Mouse (Mus musculus): ENCODE results near the gene Sh3pxd2a.
"Not testable (repeated sequence)": the region's sequence is repeated elsewhere in the genome, so short reads cannot be mapped to it uniquely, and the experiment has no call there.

DNA sequence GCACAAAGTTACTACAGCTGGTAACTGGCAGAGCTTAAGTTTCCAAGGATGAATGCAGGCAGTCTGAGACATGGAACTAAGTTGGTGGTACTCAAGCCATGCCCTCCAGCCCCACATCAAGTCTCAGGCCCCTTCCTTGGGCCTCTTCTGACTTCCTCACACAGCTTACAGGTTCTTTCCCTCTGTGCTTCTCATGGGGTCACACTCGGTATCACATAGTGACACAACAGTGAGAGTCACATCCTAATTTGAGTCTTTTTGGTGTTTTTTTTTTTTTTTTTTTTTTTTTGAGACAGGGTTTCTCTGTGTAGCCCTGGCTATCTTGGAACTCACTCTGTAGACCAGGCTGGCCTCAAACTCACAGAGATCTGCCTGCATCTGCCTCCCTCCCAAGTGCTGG is 69.4 kb downstream of the Sh3pxd2a start:
- not testable (repeated sequence) for TF ChIP-seq NRF1 (IDR thresholded peaks at IDR 0.05; ENCODE audit: insufficient read depth, low read depth, low read length, poor library complexity, severe bottlenecking); NELFE (IDR thresholded peaks at IDR 0.05; ENCODE audit: low read depth, low read length); CTCF (IDR thresholded peaks at IDR 0.05 in 2 of 3, conservative IDR thresholded peaks at IDR 0.05 in 1 of 3; ENCODE audit: control insufficient read depth in 1 of 3, insufficient read depth in 1 of 3, low read depth in 2 of 3, low read length in 3 of 3, poor library complexity in 1 of 3, severe bottlenecking in 1 of 3); JUND (IDR thresholded peaks at IDR 0.05; ENCODE audit: low read depth, low read length); MAX (IDR thresholded peaks at IDR 0.05; ENCODE audit: low read length); USF2 (IDR thresholded peaks at IDR 0.05; ENCODE audit: borderline replicate concordance in 1 of 2, insufficient read depth in 1 of 2, low read depth in 1 of 2, low read length in 2 of 2); GATA1 (IDR thresholded peaks at IDR 0.05; ENCODE audit: low read depth, low read length); POLR2AphosphoS5 (IDR thresholded peaks at IDR 0.05; ENCODE audit: borderline replicate concordance, low read depth, low read length); POLR2A (IDR thresholded peaks at IDR 0.05; ENCODE audit: control insufficient read depth in 1 of 2, insufficient read depth in 1 of 2, low read depth in 1 of 2, low read length in 2 of 2, poor library complexity in 1 of 2)
